Mouse (Mus musculus): ENCODE measurements around the gene Gm20903.
"Not testable (repeated sequence)": the region's sequence is repeated elsewhere in the genome, so short reads cannot be mapped to it uniquely, and the experiment has no call there.

- TF ChIP-seq GATA1, TAL1 (IDR thresholded peaks at IDR 0.05; ENCODE audit: low read length): not testable (repeated sequence)
Observed at GRCm38 (mm10) chrY:73669015-73669414, at the start of gene Gm20903.

All from erythroblast, embryonic 14.5 days (primary cell).